Mouse (Mus musculus): Measurements from ENCODE around the gene Klf4.

The Klf4 gene

DNA sequence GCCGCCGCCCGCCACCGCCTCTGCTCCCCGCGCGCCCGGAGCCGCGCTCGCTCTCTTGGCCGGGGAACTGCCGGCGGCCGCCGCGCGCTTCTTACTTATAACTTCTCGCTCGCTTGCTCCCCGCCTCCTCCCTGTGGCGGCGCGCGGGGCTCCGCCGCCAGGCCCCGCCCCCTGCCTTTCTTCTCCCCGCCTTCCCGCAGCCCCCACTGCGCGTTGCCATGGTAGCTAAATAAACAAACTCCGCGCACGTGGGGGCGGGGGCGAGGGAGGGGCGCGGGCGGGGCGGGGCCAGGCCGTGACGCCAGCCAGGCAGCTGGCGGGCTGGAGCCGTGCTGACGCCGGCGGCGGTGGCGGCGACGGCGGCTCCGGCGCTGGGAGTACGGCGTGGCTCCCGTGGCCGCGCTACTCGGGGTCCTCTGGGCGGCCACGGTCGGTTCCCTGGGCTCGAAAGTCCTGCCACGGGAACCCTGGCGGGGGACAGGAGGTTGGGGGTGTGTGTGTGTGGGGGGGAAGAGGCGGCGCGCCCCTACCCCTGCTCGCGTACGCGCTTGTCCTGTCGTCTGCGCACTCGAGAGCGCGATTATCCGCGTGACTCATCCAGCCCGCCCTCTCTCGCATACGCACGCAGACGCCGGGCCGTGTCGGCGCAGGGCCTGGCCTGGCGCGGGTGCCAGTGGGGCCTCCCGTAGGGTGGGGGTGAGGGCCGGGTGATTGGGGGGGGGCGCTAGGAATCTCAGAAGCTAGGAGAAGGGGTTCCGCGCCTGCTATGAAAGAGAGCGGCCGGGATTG is at the start of gene Klf4:
TSS of gene Klf4 (minus strand) at position 60 of the 789 bp plus-strand sequence.
- peak; percentile 84 for DNase-seq

DNA sequence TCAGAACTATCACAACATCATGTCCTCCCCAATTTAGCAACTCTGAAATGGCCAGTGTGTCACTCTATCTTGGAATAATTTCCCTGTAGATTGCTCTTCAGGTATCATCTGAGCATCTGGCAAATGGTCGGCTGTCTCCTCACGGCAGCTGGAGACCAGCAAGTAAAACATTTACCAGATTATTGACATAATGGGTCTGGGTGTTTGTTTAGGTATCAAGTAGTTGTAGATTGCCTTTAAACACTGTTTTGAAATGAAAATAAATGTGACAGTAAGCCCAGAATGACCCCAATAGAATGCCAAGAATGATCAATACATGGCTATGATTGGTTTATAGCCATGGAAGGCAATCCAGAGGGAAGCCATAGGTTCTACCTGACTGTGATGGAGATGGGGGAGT is 39.2 kb upstream of the Klf4 start:
- DNase-seq = no peak

DNA sequence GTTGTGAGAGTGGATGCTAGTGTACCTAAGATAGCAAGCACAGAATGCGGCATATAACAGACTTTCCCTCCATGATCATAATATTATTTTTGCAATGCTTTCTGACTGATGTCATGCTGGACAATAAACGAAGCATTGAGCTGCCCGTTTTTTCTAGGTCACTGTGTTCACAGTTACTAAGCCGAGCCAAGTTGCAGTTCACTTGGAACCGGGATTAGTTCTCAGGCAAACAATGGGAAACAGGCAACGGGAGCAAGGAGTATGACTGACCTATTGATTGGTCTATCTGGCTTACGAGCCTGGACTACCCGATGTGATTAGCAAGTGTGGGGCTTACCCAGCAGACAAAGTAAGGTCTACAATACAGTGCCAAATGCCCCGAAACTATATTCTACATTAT is 35.7 kb upstream of the Klf4 start:
- DNase-seq = no peak

GRCm38 (mm10) chr4:55567575-55567974 is 35.3 kb upstream of the Klf4 start:
- no peak for DNase-seq

DNA sequence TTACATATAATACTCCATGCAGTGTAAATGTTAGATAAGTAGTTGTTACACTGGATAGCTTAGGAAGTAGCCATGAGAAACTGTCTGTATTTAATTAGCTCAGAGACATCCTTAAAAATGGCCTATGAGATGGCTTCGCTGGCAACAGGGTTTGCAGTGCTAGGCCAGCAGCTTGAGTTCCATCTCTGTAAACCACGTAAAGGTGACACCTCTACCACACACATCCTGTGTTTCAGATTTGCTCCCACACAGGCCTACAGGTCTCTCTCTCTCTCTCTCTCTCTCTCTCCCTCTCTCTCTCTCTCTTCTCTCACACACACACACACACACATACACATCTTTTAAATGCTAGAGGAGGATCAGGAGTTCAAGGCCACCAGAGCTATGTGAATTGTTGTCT is 32.1 kb upstream of the Klf4 start:
- no peak for DNase-seq

DNA sequence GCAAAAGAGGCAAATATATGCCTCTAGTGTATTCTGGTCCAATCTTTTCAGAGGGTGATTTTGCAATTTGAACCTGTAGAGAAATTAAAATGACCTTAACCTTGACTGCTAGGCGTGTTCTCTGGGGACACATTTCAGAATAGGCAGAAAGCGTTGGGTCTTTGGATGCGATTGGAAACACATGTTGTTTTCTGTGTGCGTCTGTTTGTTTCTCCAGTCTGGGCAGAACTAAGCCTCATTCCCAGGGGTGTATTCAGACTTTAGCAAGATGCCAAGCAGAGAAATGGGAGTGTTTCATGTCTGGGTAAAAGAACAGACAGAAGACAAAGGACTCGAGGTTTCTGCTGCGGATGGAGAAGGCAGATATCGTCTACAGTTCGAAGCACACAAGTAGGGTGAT is 30.8 kb upstream of the Klf4 start:
- no peak for DNase-seq

DNA sequence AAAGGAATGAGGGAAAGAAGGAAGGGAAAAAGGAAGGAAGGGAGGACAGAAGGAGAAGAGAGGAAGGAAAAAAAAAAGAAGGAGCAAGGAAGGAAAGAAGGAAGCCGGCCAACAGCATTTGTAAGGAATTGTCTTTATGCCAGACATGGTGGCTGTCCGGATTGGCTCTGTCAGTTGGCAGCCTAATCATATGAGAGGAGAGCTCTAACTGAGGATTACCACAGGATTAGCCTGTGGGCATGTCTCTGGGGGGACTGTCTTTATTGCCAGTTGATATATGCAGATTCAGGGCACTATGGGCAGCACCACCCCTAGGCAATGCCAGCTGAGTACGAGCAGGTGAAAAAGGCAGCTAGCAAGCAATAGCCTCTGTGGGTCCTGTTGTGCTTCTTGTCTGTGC is 29.8 kb upstream of the Klf4 start:
- DNase-seq = no peak

DNA sequence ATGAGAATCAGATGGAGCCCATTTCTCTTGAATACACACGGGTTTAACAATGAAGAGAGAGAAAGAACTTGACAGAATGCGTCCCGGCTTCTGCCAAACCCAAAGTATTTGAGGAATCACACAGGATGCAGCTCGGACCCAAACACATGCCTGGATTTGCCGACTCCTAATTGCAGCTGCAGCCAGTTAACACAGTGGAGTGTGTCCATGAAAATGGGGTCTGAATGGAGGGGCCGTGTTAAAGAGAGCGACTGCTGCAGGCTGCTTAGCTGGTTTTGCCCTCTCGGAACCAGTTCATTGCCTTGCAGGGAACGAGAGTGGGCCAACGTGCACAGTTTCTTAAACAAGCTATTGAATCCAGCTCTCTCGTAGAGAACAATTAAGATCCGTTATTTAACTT is 14.6 kb upstream of the Klf4 start:
- no peak for DNase-seq

- DNase-seq = no peak
These were observed 10.5 kb upstream of the Klf4 start for GRCm38 (mm10) chr4:55542753-55543152.

- DNase-seq = no peak
These were observed 9.4 kb upstream of the Klf4 start for GRCm38 (mm10) chr4:55541654-55542053.

GRCm38 (mm10) chr4:55541221-55541620 is 9.0 kb upstream of the Klf4 start:
- DNase-seq = no peak

DNA sequence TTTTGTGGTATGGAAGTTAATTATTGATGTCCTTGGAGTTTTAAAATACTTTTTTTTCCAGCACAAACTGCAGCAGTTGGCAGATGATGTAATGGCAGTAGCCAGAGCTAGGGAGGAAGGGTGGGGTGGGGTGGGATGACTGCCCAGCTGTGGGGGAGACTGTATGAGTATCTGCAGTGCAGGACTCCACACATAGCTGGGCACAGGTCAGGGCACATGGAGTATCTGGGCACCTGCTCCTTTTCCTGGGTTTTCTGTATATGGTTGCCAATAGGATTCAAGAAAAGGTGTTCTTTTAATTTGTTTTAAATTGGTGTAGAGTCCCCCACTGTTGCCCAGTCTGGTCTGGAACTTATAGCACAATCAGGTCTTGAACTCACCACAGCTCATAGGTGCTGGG is 2.7 kb upstream of the Klf4 start:
- DNase-seq = no peak

- DNase-seq = no peak
These were observed 2.2 kb upstream of the Klf4 start for GRCm38 (mm10) chr4:55534510-55534909.

DNA sequence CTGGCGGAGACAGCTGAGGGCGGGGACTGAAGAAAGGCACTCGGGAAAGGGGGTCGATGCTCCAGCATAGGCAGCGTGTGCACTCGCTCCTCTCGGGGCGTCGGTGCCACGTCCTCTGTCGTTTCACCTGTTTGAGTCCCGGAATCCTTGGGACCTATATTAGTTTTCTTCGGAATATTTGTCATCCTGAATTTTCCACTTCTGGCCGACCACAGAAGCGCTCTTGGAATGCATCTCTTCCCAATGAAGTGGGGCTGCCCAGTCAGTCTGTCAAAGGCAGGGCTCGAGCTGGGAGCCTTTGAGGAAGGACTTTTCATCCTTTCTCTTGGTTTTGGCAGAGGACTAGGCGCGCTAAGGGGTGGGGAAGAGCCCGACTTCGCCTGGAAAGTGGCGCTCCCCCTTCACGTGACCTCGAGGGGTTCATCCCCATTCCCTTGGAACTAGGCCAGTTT is 1.6 kb upstream of the Klf4 start:
- DNase-seq = no peak

DNA sequence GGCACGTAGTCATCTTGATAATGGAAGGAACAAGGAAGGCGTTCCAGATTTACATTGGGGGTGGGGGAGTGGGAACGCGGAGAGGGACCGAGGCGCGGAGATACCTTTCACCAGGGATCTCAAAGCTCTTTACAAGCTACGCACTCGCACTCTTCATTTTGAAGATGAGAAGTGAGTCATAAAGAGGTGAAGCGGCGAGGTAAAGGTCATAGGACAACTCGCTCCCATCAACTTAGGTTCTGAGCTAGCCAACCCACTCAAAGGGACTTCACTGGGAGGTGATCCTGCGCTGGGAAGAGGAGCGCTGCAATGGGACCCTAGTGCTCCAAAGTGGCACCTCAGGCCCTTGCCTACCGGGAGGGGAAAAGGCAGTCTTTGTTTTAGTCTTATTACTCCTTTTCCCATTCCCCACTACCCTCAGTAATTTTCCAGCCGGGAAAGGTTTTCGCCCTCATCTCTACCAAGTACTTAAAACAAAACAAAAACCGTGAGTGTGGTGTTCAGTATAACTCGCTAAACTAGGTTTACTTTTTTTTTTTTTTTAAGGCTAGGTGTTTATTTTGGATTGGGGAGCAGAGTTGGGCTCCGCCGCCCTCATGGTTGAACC is 1.0 kb upstream of the Klf4 start:
- DNase-seq = no peak

DNA sequence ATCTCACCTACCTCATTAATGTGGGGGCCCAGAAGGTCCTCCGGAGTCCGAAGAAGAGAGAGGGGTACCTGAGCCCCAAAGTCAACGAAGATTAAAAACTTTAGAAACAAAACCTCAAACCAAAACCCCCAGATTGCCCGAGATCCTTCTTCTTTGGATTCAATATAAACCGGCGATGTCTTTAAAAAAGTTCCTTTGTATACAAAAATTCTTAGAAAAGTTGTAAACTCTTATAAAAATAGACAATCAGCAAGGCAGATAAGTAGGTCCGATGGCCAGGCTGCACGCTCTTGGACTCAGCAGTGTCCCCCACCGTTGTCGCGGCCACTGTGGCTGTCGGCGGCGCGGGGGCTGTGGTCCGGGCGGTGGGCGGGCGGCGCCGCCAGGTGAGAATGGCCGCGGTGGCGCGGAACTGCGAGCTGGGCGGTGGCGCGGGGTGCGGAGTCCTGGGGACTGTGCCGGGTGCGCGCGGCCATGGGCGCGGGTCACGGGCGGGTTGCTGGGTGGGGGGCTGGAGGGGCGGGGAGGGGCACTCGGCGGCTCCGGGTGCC is 335 bp downstream of the Klf4 start:
- no peak for DNase-seq

- DNase-seq = peak; percentile 24
These were observed 990 bp downstream of the Klf4 start for GRCm38 (mm10) chr4:55531096-55531855.

DNA sequence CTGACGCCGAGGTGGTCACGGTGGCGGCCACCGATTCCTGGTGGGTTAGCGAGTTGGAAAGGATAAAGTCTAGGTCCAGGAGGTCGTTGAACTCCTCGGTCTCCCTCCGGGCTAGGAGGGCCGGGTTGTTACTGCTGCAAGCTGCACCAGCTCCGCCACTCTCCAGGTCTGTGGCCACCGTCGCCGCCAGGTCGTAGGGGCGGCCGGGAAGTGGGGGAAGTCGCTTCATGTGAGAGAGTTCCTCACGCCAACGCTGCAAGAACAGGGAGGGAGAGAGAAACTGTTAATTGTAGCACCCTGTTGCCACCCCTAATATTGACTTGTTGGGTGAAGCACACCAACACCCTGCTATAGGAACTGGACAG is 1.6 kb downstream of the Klf4 start:
- no peak for DNase-seq

- DNase-seq = peak; percentile 79
These were observed 2.0 kb downstream of the Klf4 start for GRCm38 (mm10) chr4:55530236-55530635.

GRCm38 (mm10) chr4:55528404-55528803 is 3.9 kb downstream of the Klf4 start:
- no peak for DNase-seq

- no peak for DNase-seq
These were observed 4.3 kb downstream of the Klf4 start for GRCm38 (mm10) chr4:55527931-55528330.

GRCm38 (mm10) chr4:55526247-55527115 is 5.8 kb downstream of the Klf4 start:
- DNase-seq = no peak

DNA sequence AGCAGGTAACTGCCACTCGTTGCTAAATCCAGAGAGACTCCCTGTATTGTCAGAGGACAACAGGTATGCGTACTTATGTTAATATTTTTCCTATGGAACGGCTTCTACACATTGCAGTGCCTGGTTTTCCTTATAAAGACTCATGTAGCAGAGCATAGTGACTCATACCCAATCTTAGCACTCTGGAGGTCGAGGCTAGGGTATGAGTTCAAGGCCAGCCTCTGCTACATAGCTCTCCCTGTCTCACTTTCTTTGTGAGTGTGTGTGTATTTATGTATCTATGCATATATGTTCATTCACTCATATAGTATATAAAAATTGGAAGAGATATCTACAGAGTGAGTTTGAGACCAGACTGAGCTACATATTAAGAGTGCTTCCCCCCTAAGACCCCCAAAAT is 8.3 kb downstream of the Klf4 start:
- DNase-seq = no peak

Data from kidney, adult 11 months (tissue).